Mouse (Mus musculus) left cerebral cortex, adult 18-20 months (tissue): ENCODE data around the gene Mllt6. TPM values are rescaled to one million over a fixed set of nuclear protein-coding genes. Genes with fewer than 3 reads are reported as not detected.
"Not testable (repeated sequence)": the region's sequence is repeated elsewhere in the genome, so short reads cannot be mapped to it uniquely, and the experiment has no call there.

Experiments used
- DNase-seq, 2 experiments: peaks; one replicate each; pipeline ENCODE4 v3.0.0; 2021 to 2022; ENCODE audit warnings: low spot score in 2 of 2, mixed read lengths in 1 of 2
- total RNA-seq, 2 experiments: library from RNA; stranded (reverse); gene quantifications; 2 replicates each; pipeline ENCODE4 v1.2.3; 2021

The Mllt6 gene
- total RNA-seq, 2 experiments from 2014 or later, result 135 to 149 TPM

GRCm38 (mm10) chr11:97643380-97644055 lies 19.7 kb upstream of the Mllt6 start:
- no peak for DNase-seq

GRCm38 (mm10) chr11:97644834-97645233 lies 18.4 kb upstream of the Mllt6 start:
- DNase-seq, result peak; percentile 60 to 70

- not testable (repeated sequence) for DNase-seq
These were observed 14.7 kb upstream of the Mllt6 start for GRCm38 (mm10) chr11:97648541-97648940.

- DNase-seq, result no peak
These were observed 12.9 kb upstream of the Mllt6 start for GRCm38 (mm10) chr11:97650341-97650740.

GRCm38 (mm10) chr11:97653376-97653775 lies 9.8 kb upstream of the Mllt6 start:
- not testable (repeated sequence) for DNase-seq

GRCm38 (mm10) chr11:97654210-97654609 lies 9.0 kb upstream of the Mllt6 start:
- DNase-seq, result no peak

GRCm38 (mm10) chr11:97656269-97656971 lies 6.8 kb upstream of the Mllt6 start:
- DNase-seq, result no peak

- DNase-seq, result no peak
These were observed 5.8 kb upstream of the Mllt6 start for GRCm38 (mm10) chr11:97657184-97657945.

GRCm38 (mm10) chr11:97657967-97658366 lies 5.2 kb upstream of the Mllt6 start:
- not testable (repeated sequence) for DNase-seq

- DNase-seq, result no peak
These were observed 4.4 kb upstream of the Mllt6 start for GRCm38 (mm10) chr11:97658751-97659266.

GRCm38 (mm10) chr11:97659267-97659989 lies 3.8 kb upstream of the Mllt6 start:
- no peak for DNase-seq

- peak; percentile 70 to 85 for DNase-seq
These were observed 3.1 kb upstream of the Mllt6 start for GRCm38 (mm10) chr11:97659990-97660714.

GRCm38 (mm10) chr11:97660734-97661647 lies 2.2 kb upstream of the Mllt6 start:
- no peak for DNase-seq

GRCm38 (mm10) chr11:97661648-97662133 lies 1.5 kb upstream of the Mllt6 start:
- DNase-seq, result no peak

- no peak for DNase-seq
These were observed 864 bp upstream of the Mllt6 start for GRCm38 (mm10) chr11:97662207-97662892.

- DNase-seq, result peak in 1 of 2 experiments; percentile 31
These were observed 519 bp downstream of the Mllt6 start for GRCm38 (mm10) chr11:97663528-97664338.

- DNase-seq, result no peak
These were observed 1.1 kb downstream of the Mllt6 start for GRCm38 (mm10) chr11:97664339-97664665.

- DNase-seq, result no peak
These were observed 1.6 kb downstream of the Mllt6 start for GRCm38 (mm10) chr11:97664771-97665240.
